Mouse (Mus musculus): ENCODE measurements around the gene Gm15517. TPM values are rescaled to one million over a fixed set of nuclear protein-coding genes. Genes with fewer than 3 reads are reported as not detected.

Gene Gm15517
- polyA plus RNA-seq, 1 experiment: not detected

DNA sequence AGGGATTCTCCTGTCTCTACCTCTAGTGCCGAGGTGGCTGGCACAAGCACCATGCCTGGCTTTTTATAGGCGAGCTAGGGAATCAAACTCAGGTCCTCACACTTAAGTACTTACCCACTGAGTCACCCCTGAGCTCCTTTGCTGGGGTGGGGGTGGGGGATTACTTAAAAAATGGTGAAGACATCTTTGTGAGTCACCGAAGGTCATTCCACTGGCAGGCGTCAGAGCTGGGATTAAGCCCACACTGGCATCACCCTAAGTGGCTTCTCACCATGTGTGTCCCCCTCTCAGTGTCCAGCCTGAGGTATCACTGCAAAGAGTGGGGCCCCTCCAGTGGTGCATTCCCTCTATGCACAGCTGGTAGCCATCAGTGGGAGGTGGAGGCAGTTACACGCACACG is 837 bp upstream of the Gm15517 start:
- Histone ChIP-seq H3K27ac (ENCODE audit: insufficient read depth, low read length) (no peak overlapping the region), H3K36me3 (ENCODE audit: control insufficient read depth, insufficient read depth, low read length, poor library complexity, severe bottlenecking) (no peaks in the 10 kb centered on the region), H3K4me1 (ENCODE audit: control insufficient read depth, insufficient read depth, low read length) (no peaks in the 10 kb centered on the region), H3K27me3 (ENCODE audit: control insufficient read depth, insufficient read depth, low read length, poor library complexity, severe bottlenecking) (no peaks in the 10 kb centered on the region), H3K4me3 (ENCODE audit: low read depth, low read length) (no peak overlapping the region), H3K9ac (ENCODE audit: low read depth, poor library complexity, severe bottlenecking) (no peak overlapping the region), H3K9me3 (replicated peaks; ENCODE audit: control insufficient read depth, insufficient read depth, low read length, poor library complexity, severe bottlenecking) (no peaks in the 10 kb centered on the region)
- TF ChIP-seq CTCF (IDR thresholded peaks at IDR 0.05; ENCODE audit: low read depth, low read length) (no peak), EP300 (IDR thresholded peaks at IDR 0.05; ENCODE audit: insufficient read depth, low read depth, low read length) (no peak), POLR2A (IDR thresholded peaks at IDR 0.05; ENCODE audit: insufficient read depth, low read length) (no peak)

DNA sequence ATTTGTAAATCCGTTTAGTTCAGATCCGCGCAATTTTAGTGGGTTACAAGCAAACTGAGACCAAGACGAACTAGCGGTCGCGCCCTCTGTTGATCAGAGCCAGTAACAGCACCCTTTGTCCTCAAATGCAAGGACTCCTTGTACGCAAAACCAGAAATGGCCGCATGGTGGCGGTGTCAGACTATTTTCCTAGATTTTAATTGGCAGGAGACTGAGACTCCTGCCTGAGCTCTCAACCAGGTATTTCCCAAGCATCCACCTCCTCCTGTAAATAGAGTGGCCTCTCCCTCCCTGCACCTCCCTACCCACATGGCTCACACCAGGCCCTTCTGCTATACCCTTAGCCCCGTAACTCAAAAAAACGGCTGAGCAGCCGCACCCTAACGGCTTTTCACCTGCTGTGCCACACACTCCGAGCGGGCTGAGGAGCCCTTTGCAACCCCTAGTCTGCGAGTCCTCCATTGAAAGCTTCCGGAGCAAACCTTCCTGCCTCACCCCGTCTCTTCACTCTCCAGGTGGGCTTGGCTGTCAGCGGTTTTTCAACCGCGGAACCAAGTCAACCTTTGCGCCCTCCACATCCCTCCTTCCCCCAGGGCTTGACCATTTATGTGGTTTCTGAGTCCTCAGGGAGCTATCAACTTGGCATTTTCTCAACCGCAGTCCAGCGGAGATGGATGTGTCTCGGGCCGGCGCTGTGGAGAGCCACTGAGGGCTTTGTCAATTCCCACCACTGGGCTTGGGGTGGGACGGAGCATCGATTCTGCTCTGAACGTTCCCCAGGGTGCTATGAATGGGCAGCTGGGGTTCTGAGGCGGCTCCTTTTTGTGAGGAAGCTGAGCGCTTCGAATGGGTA is 1.8 kb downstream of the Gm15517 start:
- Histone ChIP-seq H3K9ac (ENCODE audit: low read depth, poor library complexity, severe bottlenecking) (peak overlapping the region; percentile 20; the same call in 1 of the 2 replicates), H3K36me3 (ENCODE audit: control insufficient read depth, insufficient read depth, low read length, poor library complexity, severe bottlenecking) (no peaks in the 10 kb centered on the region), H3K9me3 (replicated peaks; ENCODE audit: control insufficient read depth, insufficient read depth, low read length, poor library complexity, severe bottlenecking) (no peaks in the 10 kb centered on the region), H3K4me1 (ENCODE audit: control insufficient read depth, insufficient read depth, low read length) (no peaks in the 10 kb centered on the region), H3K27ac (ENCODE audit: insufficient read depth, low read length) (no peak overlapping the region), H3K4me3 (ENCODE audit: low read depth, low read length) (peak overlapping the region; percentile 42), H3K27me3 (ENCODE audit: control insufficient read depth, insufficient read depth, low read length, poor library complexity, severe bottlenecking) (no peaks in the 10 kb centered on the region)
- peak; percentile 95 for TF ChIP-seq CTCF (IDR thresholded peaks at IDR 0.05; ENCODE audit: low read depth, low read length)
- no peak for TF ChIP-seq EP300 (IDR thresholded peaks at IDR 0.05; ENCODE audit: insufficient read depth, low read depth, low read length)

- H3K27ac ChIP-seq (ENCODE audit: insufficient read depth, low read length): no peak overlapping the region
- no peaks in the 10 kb centered on the region for H3K4me1 ChIP-seq (ENCODE audit: control insufficient read depth, insufficient read depth, low read length)
- H3K9me3 ChIP-seq (replicated peaks; ENCODE audit: control insufficient read depth, insufficient read depth, low read length, poor library complexity, severe bottlenecking): no peaks in the 10 kb centered on the region
- no peaks in the 10 kb centered on the region for H3K27me3 ChIP-seq (ENCODE audit: control insufficient read depth, insufficient read depth, low read length, poor library complexity, severe bottlenecking)
- H3K9ac ChIP-seq (ENCODE audit: low read depth, poor library complexity, severe bottlenecking): no peak overlapping the region
- TF ChIP-seq CTCF (IDR thresholded peaks at IDR 0.05; ENCODE audit: low read depth, low read length) (no peak), POLR2A (IDR thresholded peaks at IDR 0.05; ENCODE audit: insufficient read depth, low read length) (no peak), EP300 (IDR thresholded peaks at IDR 0.05; ENCODE audit: insufficient read depth, low read depth, low read length) (no peak)
- H3K4me3 ChIP-seq (ENCODE audit: low read depth, low read length): no peak overlapping the region
- H3K36me3 ChIP-seq (ENCODE audit: control insufficient read depth, insufficient read depth, low read length, poor library complexity, severe bottlenecking): no peaks in the 10 kb centered on the region
These were observed 6.9 kb downstream of the Gm15517 start for GRCm38 (mm10) chr7:44268117-44268516.

GRCm38 (mm10) chr7:44269397-44269796 is 8.2 kb downstream of the Gm15517 start:
- Histone ChIP-seq H3K27me3 (ENCODE audit: control insufficient read depth, insufficient read depth, low read length, poor library complexity, severe bottlenecking) (no peaks in the 10 kb centered on the region), H3K9ac (ENCODE audit: low read depth, poor library complexity, severe bottlenecking) (no peak overlapping the region), H3K4me3 (ENCODE audit: low read depth, low read length) (no peak overlapping the region), H3K36me3 (ENCODE audit: control insufficient read depth, insufficient read depth, low read length, poor library complexity, severe bottlenecking) (no peaks in the 10 kb centered on the region), H3K4me1 (ENCODE audit: control insufficient read depth, insufficient read depth, low read length) (peaks cover 2% of the 10 kb centered on the region), H3K27ac (ENCODE audit: insufficient read depth, low read length) (no peak overlapping the region), H3K9me3 (replicated peaks; ENCODE audit: control insufficient read depth, insufficient read depth, low read length, poor library complexity, severe bottlenecking) (no peaks in the 10 kb centered on the region)
- TF ChIP-seq POLR2A (IDR thresholded peaks at IDR 0.05; ENCODE audit: insufficient read depth, low read length) (no peak), CTCF (IDR thresholded peaks at IDR 0.05; ENCODE audit: low read depth, low read length) (no peak), EP300 (IDR thresholded peaks at IDR 0.05; ENCODE audit: insufficient read depth, low read depth, low read length) (no peak)

DNA sequence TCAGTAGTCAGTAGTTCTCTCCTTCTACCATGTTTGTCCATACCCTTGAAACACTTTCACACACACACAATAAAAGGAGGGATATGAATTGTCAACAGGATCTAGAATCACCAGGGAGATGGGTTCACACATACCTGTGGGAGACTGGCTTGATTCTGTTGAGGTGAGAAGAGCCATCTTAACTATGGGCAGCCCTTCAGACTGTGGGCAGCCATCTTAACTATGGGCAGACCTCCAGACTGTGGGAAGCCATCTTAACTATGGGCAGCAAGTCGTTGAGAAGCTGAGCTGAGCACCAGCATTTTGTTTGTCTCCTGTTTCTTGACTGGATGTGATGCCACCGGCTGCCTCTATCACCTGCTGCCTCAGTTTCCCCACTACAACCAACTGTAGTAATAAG is 10.1 kb downstream of the Gm15517 start:
- Histone ChIP-seq H3K4me3 (ENCODE audit: low read depth, low read length) (no peak overlapping the region), H3K27ac (ENCODE audit: insufficient read depth, low read length) (no peak overlapping the region), H3K36me3 (ENCODE audit: control insufficient read depth, insufficient read depth, low read length, poor library complexity, severe bottlenecking) (no peaks in the 10 kb centered on the region), H3K9me3 (replicated peaks; ENCODE audit: control insufficient read depth, insufficient read depth, low read length, poor library complexity, severe bottlenecking) (no peaks in the 10 kb centered on the region), H3K9ac (ENCODE audit: low read depth, poor library complexity, severe bottlenecking) (no peak overlapping the region), H3K27me3 (ENCODE audit: control insufficient read depth, insufficient read depth, low read length, poor library complexity, severe bottlenecking) (no peaks in the 10 kb centered on the region), H3K4me1 (ENCODE audit: control insufficient read depth, insufficient read depth, low read length) (peaks cover 2% of the 10 kb centered on the region)
- TF ChIP-seq CTCF (IDR thresholded peaks at IDR 0.05; ENCODE audit: low read depth, low read length) (no peak), EP300 (IDR thresholded peaks at IDR 0.05; ENCODE audit: insufficient read depth, low read depth, low read length) (0 out of 2 replicates have a peak, but pooled peaks have one; percentile 18), POLR2A (IDR thresholded peaks at IDR 0.05; ENCODE audit: insufficient read depth, low read length) (no peak)

GRCm38 (mm10) chr7:44272546-44272945 is 11.3 kb downstream of the Gm15517 start:
- Histone ChIP-seq H3K9me3 (replicated peaks; ENCODE audit: control insufficient read depth, insufficient read depth, low read length, poor library complexity, severe bottlenecking) (no peaks in the 10 kb centered on the region), H3K36me3 (ENCODE audit: control insufficient read depth, insufficient read depth, low read length, poor library complexity, severe bottlenecking) (no peaks in the 10 kb centered on the region), H3K4me1 (ENCODE audit: control insufficient read depth, insufficient read depth, low read length) (peaks cover 2% of the 10 kb centered on the region), H3K27me3 (ENCODE audit: control insufficient read depth, insufficient read depth, low read length, poor library complexity, severe bottlenecking) (no peaks in the 10 kb centered on the region), H3K4me3 (ENCODE audit: low read depth, low read length) (no peak overlapping the region), H3K27ac (ENCODE audit: insufficient read depth, low read length) (no peak overlapping the region), H3K9ac (ENCODE audit: low read depth, poor library complexity, severe bottlenecking) (no peak overlapping the region)
- no peak for TF ChIP-seq EP300 (IDR thresholded peaks at IDR 0.05; ENCODE audit: insufficient read depth, low read depth, low read length)
- no peak for TF ChIP-seq CTCF (IDR thresholded peaks at IDR 0.05; ENCODE audit: low read depth, low read length)
- no peak for TF ChIP-seq POLR2A (IDR thresholded peaks at IDR 0.05; ENCODE audit: insufficient read depth, low read length)
